Mouse (Mus musculus) layer of hippocampus, adult 11-12 months (tissue): ENCODE measurements at regions not wholly inside any gene's neighbourhood (a gene's known extent, or its start where the extent isn't known, plus 50 kb on each side); places are given as distances from the start of the nearest gene placed in this dataset.

Source experiments
- DNase-seq: peaks from one replicate; pipeline ENCODE4 v3.0.0; 2022; ENCODE audit warnings: low spot score

- no peak for DNase-seq
Observed at GRCm38 (mm10) chr14:17347286-17347685, 312.8 kb upstream of the Thrb start.

GRCm38 (mm10) chr14:17352324-17353037 lies 307.6 kb upstream of the Thrb start:
- no peak for DNase-seq

- no peak for DNase-seq
Observed at GRCm38 (mm10) chr14:17361910-17362309, 298.2 kb upstream of the Thrb start.

GRCm38 (mm10) chr14:17402751-17403479 lies 257.1 kb upstream of the Thrb start:
- peak; percentile 47 for DNase-seq

DNA sequence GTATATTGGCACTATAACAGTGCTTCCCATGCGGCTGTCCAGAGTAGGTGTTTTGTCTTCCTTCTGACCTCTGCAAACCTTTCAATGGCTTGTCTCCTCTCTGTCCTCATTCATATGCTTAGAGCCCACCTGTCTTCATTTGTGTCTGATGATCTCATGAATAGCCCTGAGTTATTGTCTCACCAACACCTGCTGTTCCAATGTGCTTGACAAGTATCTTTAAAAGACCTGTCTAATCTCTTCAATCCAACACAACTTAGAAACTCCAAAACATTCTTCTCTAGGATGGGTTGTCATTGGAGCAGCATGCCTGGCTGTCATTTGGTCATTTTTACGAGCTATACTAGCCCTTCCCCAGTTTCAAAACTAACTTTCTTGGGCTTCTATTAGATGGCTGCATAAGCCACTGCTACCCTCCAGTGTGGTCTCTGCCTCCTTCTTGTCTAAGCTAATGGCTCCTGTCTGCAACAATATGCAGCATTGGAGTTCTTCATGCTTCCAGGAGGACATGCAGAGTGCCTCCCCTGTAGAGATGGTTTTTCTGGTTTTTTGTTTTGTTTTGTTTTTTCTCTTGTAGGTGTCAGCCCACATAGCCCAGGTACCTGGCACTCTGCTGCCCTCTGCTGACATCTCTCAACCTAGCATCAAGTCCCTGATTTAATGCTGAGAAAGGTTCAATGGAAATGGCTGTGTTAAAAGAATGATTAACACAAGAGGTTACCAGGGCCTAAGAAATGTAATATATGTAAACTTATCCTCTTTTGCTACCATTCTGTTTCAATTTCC lies 254.3 kb upstream of the Thrb start:
- DNase-seq: peak; percentile 52

DNA sequence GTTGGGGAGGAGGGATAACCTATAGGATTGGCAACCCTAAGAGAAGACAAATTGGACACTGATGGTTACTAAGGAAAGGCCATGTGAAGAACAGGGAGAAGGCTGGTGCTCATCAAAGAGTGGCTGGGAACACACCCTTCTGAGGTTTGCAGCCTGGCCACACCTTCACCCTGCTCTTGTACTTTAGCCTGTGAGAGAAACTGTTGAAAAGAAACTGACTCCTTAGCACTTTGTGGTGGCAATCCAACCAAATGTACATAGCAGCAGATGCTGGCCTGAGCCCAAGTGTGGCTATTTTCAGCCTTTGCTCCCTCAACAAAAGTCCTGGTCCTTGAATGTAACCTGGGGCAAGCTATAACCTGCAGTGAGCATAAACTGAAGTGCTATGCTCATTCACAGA lies 253.2 kb upstream of the Thrb start:
- no peak for DNase-seq

DNA sequence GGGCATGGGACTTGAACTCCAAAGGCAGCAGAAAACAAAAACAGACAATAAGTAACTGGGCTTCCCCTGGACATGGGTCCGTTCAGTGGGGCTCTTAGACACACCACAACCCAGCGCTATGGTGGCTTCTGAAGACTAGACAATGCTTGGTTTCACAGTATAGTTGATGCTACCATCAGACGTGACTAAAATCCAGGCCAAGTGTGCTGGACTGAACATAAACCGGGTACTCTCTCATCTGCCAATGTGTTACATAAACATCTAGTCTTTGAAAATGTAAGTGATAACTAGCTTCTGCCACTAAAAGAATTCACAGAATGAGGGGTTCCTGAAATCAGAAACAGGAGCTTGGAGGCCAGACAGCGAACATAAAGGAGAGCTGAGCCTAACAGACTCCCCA lies 251.7 kb upstream of the Thrb start:
- DNase-seq: no peak

DNA sequence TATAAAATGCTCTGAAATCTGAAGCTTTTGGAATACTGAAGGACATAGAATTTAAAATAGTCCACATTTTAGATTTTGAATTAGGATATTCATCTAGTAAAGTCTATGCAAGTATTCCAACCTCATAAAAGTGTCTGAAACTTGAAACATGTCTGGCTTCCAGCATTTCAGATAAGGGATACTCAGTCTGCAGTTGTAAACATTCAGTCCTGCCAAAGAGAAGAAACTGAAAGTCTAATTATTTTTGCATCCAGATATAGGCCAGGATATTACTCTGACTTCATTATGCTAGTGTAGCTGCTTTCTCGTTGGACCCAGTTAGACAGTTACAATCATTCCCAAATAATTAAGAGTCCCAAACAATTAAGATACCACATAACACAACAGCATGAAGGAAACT lies 251.2 kb upstream of the Thrb start:
- no peak for DNase-seq

DNA sequence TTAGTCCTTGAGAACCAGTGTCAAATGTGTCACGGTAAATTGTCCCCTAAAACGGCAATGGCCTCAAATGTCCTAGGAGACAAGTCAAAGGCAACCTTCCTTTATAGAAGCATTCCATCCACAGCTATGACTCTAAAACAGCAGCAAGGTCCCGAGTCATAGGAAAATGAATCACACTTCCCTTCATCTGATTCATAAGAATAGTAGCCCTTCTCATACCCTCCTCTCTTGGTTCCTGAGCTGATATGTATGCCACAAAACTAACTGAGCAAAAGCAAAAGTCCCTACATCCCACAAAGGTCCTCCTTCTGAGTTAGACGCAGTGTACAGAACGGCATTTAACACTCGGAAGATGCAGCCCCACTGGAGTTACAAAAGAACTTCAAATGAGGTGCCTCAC lies 250.6 kb upstream of the Thrb start:
- no peak for DNase-seq

DNA sequence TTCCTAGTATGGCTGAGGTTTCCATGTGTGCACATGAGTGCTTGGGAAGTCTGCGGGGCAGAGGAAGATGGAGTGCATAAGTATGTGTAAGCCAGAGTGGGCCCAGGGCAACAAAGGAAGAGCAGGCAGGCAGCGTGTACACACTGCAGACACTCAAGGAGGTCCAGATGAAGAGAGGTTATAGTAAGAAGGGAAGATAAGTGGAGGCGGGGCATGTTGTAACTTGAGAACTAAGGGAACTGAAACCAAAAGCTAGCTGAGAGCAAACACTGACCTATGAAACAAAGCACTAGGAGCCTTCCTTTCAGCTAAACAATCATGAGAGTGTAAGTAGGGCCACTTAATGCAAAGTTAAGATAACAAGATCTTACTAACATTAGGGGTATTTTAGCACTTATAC lies 249.3 kb upstream of the Thrb start:
- no peak for DNase-seq

- DNase-seq: no peak
Observed at GRCm38 (mm10) chr14:17411299-17411698, 248.8 kb upstream of the Thrb start.

DNA sequence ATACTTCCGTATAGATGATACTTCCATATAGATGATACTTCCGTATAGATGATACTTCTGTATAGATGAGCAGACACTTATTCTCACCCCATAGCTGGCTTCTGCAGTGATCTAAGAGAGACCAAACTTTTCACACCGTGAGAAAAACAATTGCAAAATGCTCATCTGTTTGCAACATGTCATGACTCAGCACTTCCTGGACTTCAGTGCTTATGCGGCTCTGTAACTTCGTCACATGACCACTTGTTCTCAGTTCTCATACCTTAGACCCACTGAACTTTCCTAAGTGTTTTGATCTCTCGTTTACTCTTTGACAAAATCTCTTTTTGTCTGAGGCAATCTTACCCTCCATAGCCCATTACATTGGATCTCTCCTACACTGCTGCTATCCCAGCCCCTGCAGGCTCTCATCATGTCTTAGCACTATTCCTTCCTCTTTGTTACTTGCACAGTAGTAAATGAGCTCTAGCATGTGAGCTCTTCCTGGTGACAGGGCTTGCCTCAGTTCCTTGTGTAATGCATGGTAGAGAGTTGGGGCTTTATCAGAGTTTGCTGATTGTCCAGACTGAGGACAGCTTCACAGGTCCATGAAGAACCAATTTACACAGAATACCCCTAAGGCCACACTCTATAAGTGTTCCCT lies 245.7 kb upstream of the Thrb start:
- no peak for DNase-seq

- no peak for DNase-seq
Observed at GRCm38 (mm10) chr14:17427751-17428150, 232.3 kb upstream of the Thrb start.

DNA sequence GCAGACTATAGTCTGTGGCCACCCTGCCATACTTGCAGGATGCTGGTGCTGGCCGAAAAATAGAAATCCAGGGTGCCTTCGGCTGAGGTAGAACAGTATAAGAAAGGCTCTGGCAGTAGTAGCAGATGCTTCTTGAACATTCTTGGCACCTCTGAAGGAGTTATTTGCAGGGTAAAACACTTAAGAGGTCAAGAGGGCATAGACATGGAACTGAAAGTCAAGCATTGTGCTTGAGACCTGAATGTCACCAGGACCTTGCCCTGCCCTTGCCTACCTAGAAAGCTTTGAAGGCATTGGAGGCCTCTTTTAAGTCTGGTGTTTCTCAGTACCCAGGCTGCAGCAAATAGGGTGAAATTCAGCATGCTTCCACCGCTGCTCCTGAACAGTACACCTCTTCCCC lies 230.9 kb upstream of the Thrb start:
- DNase-seq: no peak

- DNase-seq: no peak
Observed at GRCm38 (mm10) chr14:17433346-17433745, 226.7 kb upstream of the Thrb start.

DNA sequence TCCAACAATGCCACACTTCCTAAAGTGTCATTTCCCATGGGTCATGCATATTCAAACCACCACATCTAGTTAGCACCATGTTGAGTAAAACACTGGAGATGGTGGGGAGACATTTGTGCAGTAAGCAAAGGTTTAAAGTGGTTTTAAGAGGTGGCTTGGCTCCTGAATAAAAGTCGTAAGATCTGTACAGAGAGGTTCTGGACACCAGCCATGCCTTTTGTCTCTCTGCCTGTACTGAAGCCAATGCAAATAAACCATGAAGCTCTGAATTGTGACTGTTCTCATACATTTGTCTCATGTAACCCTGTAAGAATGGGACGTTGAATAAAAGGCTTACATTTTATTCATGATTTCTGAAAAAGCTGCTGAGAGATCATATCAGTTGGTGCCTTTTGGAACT lies 202.1 kb upstream of the Thrb start:
- no peak for DNase-seq

DNA sequence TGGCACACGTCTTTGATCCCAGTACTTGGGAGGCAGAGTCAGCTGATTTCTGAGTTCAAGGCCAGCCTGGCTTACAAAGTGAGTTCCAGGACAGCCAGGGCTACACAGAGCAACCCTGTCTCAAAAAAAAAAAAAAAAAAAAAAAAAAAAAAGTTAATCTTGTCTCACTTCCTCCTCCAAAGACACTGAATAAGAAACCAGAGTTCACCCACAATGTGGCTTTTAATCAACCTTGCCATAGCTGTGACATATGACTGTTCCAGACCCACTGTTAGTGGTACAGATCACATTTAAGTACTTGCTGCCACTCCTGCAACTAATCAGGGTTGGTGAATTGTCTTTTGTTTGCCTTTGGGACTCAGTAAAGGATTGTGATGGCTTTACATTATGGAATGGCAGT lies 181.1 kb upstream of the Thrb start:
- DNase-seq: no peak

DNA sequence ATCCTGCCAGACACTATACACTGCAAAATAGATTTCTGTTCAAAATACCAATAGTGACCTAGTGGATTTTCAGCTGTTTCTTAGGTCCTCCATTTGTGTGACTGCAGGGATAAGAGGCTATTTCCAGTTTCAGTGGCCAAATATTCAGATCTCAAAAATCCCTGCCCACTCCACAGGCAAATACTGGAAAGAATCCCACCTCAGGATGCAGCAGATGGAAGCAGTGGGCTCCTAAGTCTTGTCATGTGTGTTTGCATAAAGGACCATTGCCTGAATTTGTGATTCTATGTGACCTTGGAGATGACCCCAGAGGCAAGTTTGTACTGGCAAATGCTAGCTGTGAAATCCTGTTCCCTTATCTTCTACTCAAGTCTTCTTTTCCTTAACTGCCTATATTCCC lies 175.2 kb upstream of the Thrb start:
- no peak for DNase-seq

DNA sequence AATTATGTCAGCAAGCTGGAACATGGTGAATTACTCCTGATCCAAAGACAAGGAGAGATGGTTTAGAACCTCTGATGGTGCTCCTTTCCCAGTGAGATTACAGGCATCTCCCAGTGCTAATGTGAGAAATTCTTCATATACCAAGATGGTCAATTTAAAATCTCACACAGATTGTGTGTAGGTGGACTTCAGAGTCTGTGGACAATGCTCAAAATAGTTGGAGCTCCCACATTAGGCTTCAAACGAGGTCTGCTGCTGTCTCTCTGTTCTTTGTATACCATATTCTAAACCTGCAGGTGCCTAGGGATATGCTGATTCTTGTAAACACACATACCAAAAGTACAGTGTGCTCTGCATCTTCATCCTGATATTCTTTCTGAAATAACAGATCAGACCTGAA lies 146.3 kb upstream of the Thrb start:
- no peak for DNase-seq

DNA sequence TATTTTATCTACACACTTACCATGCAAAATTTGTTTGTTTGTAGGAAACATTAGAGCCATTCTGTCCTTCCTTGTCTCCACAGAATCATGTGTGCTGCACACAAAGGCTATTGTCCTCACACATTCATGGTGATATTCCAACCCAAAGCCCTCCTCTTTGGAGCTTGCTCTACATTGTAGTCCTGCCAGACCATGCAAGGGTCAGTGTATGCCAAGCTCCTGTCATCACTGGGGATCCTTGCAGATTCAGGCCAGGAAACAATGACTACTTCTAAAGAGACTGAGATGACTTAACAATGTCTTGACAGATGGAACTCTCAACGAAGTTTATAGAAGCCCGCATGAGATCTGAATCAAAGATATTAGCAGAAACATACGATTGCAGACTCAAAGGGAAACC lies 137.4 kb upstream of the Thrb start:
- no peak for DNase-seq

DNA sequence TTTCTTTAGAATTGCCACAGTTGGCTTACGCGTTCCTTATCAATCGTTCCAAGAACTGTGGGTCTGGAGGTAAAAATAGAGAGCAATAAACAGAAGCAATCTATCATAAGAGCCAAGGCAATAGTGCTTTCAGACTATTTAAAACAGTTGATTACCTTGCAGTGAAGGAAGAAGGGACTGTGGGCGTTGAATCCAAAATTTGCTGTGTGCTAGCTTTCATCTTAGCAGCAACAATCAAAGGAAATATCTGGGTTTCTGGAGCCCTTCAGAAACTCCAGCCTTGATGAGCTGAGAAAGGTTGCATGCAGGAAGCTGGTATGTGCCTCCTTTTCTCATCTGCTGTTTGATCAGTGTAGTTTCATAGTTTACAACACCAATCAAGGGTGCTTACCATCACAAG lies 136.1 kb upstream of the Thrb start:
- DNase-seq: no peak

GRCm38 (mm10) chr14:17539322-17539721 lies 120.7 kb upstream of the Thrb start:
- DNase-seq: no peak

DNA sequence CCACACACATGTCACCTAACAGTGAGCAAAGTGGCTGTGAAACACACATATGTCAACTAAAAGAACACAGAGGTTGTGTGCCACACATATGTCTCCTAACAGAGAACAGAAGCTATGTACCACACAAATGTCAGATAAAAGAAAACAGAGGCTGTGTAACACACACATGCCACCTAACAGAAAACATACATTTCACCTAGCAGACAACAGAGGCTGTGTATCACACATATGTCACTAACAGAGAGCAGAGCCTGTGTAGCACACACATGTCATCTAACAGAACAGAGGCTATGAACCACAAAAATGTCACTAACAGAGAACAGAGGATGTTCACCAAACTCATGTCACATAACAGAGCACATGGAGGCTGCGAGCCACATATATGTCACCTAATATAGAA lies 103.6 kb upstream of the Thrb start:
- no peak for DNase-seq
